Mouse (Mus musculus) heart, adult 2 months (tissue): ENCODE results near the gene Wnt7b. TPM values are rescaled to one million over a fixed set of nuclear protein-coding genes. Genes with fewer than 3 reads are reported as not detected.

Experiments
- DNase-seq, 2 experiments: peaks; one replicate each; pipeline ENCODE4 v3.0.0; 2021
- H3K27ac ChIP-seq: fragments of 200-600 bp; 2 replicates; pipeline ENCODE4 v1.8.1; 2022
- H3K27me3 ChIP-seq: fragments of 200-500 bp; 2 replicates; pipeline ENCODE4 v1.6.1; 2012; ENCODE audit warnings: mild to moderate bottlenecking, low read length, inconsistent platforms, mixed read lengths; ENCODE audit not compliant: control insufficient read depth, insufficient read depth
- H3K36me3 ChIP-seq: fragments of 200-500 bp; 2 replicates; pipeline ENCODE4 v1.6.1; 2012; ENCODE audit warnings: low read length, inconsistent platforms; ENCODE audit not compliant: control insufficient read depth, insufficient read depth
- H3K4me1 ChIP-seq: fragments of 200-500 bp; 2 replicates; pipeline ENCODE4 v1.6.1; 2011; ENCODE audit warnings: low read length; ENCODE audit not compliant: control insufficient read depth, insufficient read depth
- H3K4me3 ChIP-seq: fragments of 200-600 bp; 2 replicates; pipeline ENCODE4 v1.8.1; 2022
- H3K79me2 ChIP-seq: fragments of 200-500 bp; replicated peaks from 2 replicates; pipeline ENCODE4 v1.6.1; 2012; ENCODE audit warnings: mild to moderate bottlenecking, inconsistent platforms, low read length, moderate library complexity, mixed read lengths; ENCODE audit not compliant: control insufficient read depth, insufficient read depth
- H3K9ac ChIP-seq: fragments of 200-500 bp; 2 replicates; pipeline ENCODE4 v1.6.1; 2012; ENCODE audit warnings: low read depth, mild to moderate bottlenecking, control low read depth, inconsistent platforms, low read length, mixed read lengths
- CTCF ChIP-seq: fragments of 200-600 bp; IDR thresholded peaks from 2 replicates; pipeline ENCODE4 v1.8.1; 2022; ENCODE audit warnings: antibody characterized with exemption, mild to moderate bottlenecking, moderate library complexity
- EP300 ChIP-seq: fragments of 200-500 bp; IDR thresholded peaks from 2 replicates; pipeline ENCODE4 v1.6.1; 2011; ENCODE audit warnings: low read depth, low read length, control low read depth; ENCODE audit not compliant: insufficient read depth
- POLR2A ChIP-seq: fragments of 200-500 bp; IDR thresholded peaks from 2 replicates; pipeline ENCODE4 v1.6.1; 2011; ENCODE audit warnings: mild to moderate bottlenecking, low read depth, low read length, control low read depth; ENCODE audit not compliant: insufficient read depth
- WGBS: fragments of 180-500 bp; shearing (Covaris S2); methylation state at CpG from one replicate; pipeline ENCODE4 v1.1.7; 2018; 5-methylcytosine and 5-hydroxymethylcytosine counted together
- intact Hi-C: fragments of 180-260 bp; cut with DNase I; formaldehyde crosslinking; loops from one replicate; pipeline ENCODE4 v1.15.1; 2025
- polyA plus RNA-seq: library from polyadenylated mRNA; depleted of rRNA; stranded (reverse); fragments of >200 nt; gene quantifications from 2 replicates; pipeline ENCODE4 v1.2.3, GENCODE M21; 2012
- total RNA-seq, 2 experiments: library from RNA; stranded (reverse); gene quantifications; 2 replicates each; pipeline ENCODE4 v1.2.3; 2021

The Wnt7b gene
- total and polyA plus RNA-seq, 3 experiments: 0.14 to 0.41 (median 0.18) TPM

- H3K79me2 ChIP-seq: no peaks in the 10 kb centered on the region
- no peak overlapping the region for H3K4me3 ChIP-seq
- 69% methylated on average over 5 of the region's 5 CpGs for WGBS
- no peak for DNase-seq
- no peaks in the 10 kb centered on the region for H3K36me3 ChIP-seq
- no peak for TF ChIP-seq CTCF
- TF ChIP-seq EP300: no peak
- TF ChIP-seq POLR2A: no peak
- no peaks in the 10 kb centered on the region for H3K27me3 ChIP-seq
- no peaks in the 10 kb centered on the region for H3K4me1 ChIP-seq
- no peak overlapping the region for H3K9ac ChIP-seq
- intact Hi-C loops: no loop called here
- no peak overlapping the region for H3K27ac ChIP-seq
Observed at GRCm38 (mm10) chr15:85545369-85545768, 36.9 kb downstream of the Wnt7b start.

- H3K4me3 ChIP-seq: no peak overlapping the region
- H3K27me3 ChIP-seq: no peaks in the 10 kb centered on the region; the same call in 1 of the 2 replicates
- WGBS: 77% methylated on average over 11 of the region's 11 CpGs
Observed at GRCm38 (mm10) chr15:85538170-85538569, 44.1 kb downstream of the Wnt7b start.

GRCm38 (mm10) chr15:85537151-85537550 lies 45.1 kb downstream of the Wnt7b start:
- 75% methylated on average over 25 of the region's 25 CpGs for WGBS
- Histone ChIP-seq H3K9ac (no peak overlapping the region), H3K36me3 (no peaks in the 10 kb centered on the region), H3K4me1 (no peaks in the 10 kb centered on the region), H3K27ac (no peak overlapping the region), H3K27me3 (no peaks in the 10 kb centered on the region; the same call in 1 of the 2 replicates), H3K4me3 (no peak overlapping the region), H3K79me2 (no peaks in the 10 kb centered on the region)
- no peak for DNase-seq
- intact Hi-C loops: no loop called here
- TF ChIP-seq POLR2A (no peak), CTCF (no peak), EP300 (no peak)

More at GRCm38 (mm10) chr15:85538170-85538569, 44.1 kb downstream of the Wnt7b start:
- H3K27ac ChIP-seq: no peak overlapping the region
- intact Hi-C loops: no loop called here
- TF ChIP-seq CTCF (no peak), POLR2A (no peak), EP300 (no peak)
- DNase-seq: no peak
- no peaks in the 10 kb centered on the region for H3K36me3 ChIP-seq
- H3K4me1 ChIP-seq: no peaks in the 10 kb centered on the region
- no peaks in the 10 kb centered on the region for H3K79me2 ChIP-seq
- no peak overlapping the region for H3K9ac ChIP-seq

GRCm38 (mm10) chr15:85534646-85535045 lies 47.6 kb downstream of the Wnt7b start:
- intact Hi-C loops: no loop called here
- DNase-seq: no peak
- Histone ChIP-seq H3K27me3 (no peaks in the 10 kb centered on the region; the same call in 1 of the 2 replicates), H3K27ac (no peak overlapping the region), H3K4me1 (no peaks in the 10 kb centered on the region), H3K4me3 (no peak overlapping the region), H3K36me3 (no peaks in the 10 kb centered on the region), H3K79me2 (no peaks in the 10 kb centered on the region), H3K9ac (no peak overlapping the region)
- TF ChIP-seq EP300 (no peak), CTCF (no peak), POLR2A (no peak)
- WGBS: 85% methylated on average over 6 of the region's 6 CpGs

GRCm38 (mm10) chr15:85534215-85534614 lies 48.1 kb downstream of the Wnt7b start:
- H3K9ac ChIP-seq: no peak overlapping the region
- no peaks in the 10 kb centered on the region; the same call in 1 of the 2 replicates for H3K27me3 ChIP-seq
- no peak overlapping the region for H3K4me3 ChIP-seq
- TF ChIP-seq EP300: no peak
- no peak for TF ChIP-seq POLR2A
- H3K79me2 ChIP-seq: no peaks in the 10 kb centered on the region
- no peak for DNase-seq
- no peaks in the 10 kb centered on the region for H3K4me1 ChIP-seq
- H3K36me3 ChIP-seq: no peaks in the 10 kb centered on the region
- no peak overlapping the region for H3K27ac ChIP-seq
- intact Hi-C loops: no loop called here
- 37% methylated on average over 8 of the region's 8 CpGs for WGBS

GRCm38 (mm10) chr15:85532063-85532462 lies 50.2 kb downstream of the Wnt7b start:
- Histone ChIP-seq H3K9ac (no peak overlapping the region), H3K27ac (no peak overlapping the region), H3K4me1 (no peaks in the 10 kb centered on the region), H3K4me3 (no peak overlapping the region), H3K27me3 (no peaks in the 10 kb centered on the region), H3K36me3 (no peaks in the 10 kb centered on the region), H3K79me2 (no peaks in the 10 kb centered on the region)
- WGBS: 70% methylated on average over 3 of the region's 3 CpGs
- intact Hi-C loops: no loop called here
- TF ChIP-seq CTCF (0 out of 2 replicates have a peak, but pooled peaks have one; percentile 1), POLR2A (no peak)
- DNase-seq: no peak
